Mouse (Mus musculus) midbrain, postnatal 0 days (tissue): ENCODE data around the gene Tsc22d3. TPM values are rescaled to one million over a fixed set of nuclear protein-coding genes. Genes with fewer than 3 reads are reported as not detected.

ENCODE experiments used
- ATAC-seq: fragments of 200-750 bp; cut with Nextera tagmentation; 2 replicates; pipeline ENCODE4 v1.8.0; 2017; ENCODE audit warnings: moderate number of reproducible peaks, mild to moderate bottlenecking, moderate TSS enrichment, moderate library complexity; ENCODE audit not compliant: low FRiP score
- DNase-seq: peaks from one replicate; pipeline ENCODE4 v3.0.0-alpha.2; 2015; ENCODE audit warnings: low spot score
- H3K27ac ChIP-seq: fragments of 300-500 bp; sonication (generic); 2 replicates; pipeline ENCODE4 v1.5.1; 2014; ENCODE audit warnings: low read depth, mild to moderate bottlenecking, low read length, mixed read lengths
- H3K27me3 ChIP-seq: fragments of 300-500 bp; sonication (generic); 2 replicates; pipeline ENCODE4 v1.6.1; 2014; ENCODE audit warnings: low read length, control low read depth, mixed read lengths; ENCODE audit not compliant: insufficient read depth
- H3K36me3 ChIP-seq: fragments of 300-500 bp; sonication (generic); 2 replicates; pipeline ENCODE4 v1.6.1; 2014; ENCODE audit warnings: low read length, control low read depth, mixed read lengths; ENCODE audit not compliant: insufficient read depth
- H3K4me1 ChIP-seq: fragments of 300-500 bp; sonication (generic); 2 replicates; pipeline ENCODE4 v1.6.1; 2014; ENCODE audit warnings: mild to moderate bottlenecking, control low read depth, antibody characterized with exemption, low read length, mixed read lengths; ENCODE audit not compliant: insufficient read depth
- H3K4me2 ChIP-seq: fragments of 300-500 bp; sonication (generic); 2 replicates; pipeline ENCODE4 v1.6.1; 2014; ENCODE audit warnings: low read depth, mild to moderate bottlenecking, low read length, mixed read lengths; ENCODE audit not compliant: poor library complexity, severe bottlenecking
- H3K4me3 ChIP-seq: fragments of 300-500 bp; sonication (generic); 2 replicates; pipeline ENCODE4 v1.5.1; 2014; ENCODE audit warnings: low read depth, mild to moderate bottlenecking, low read length, moderate library complexity
- H3K9ac ChIP-seq: fragments of 300-500 bp; sonication (generic); replicated peaks from 2 replicates; pipeline ENCODE4 v1.6.1; 2014; ENCODE audit warnings: mild to moderate bottlenecking, low read length, moderate library complexity, mixed read lengths; ENCODE audit not compliant: poor library complexity, severe bottlenecking
- H3K9me3 ChIP-seq: fragments of 300-500 bp; sonication (generic); 2 replicates; pipeline ENCODE4 v1.6.1; 2016; ENCODE audit warnings: low read length, control low read depth
- CTCF ChIP-seq: IDR thresholded peaks from 2 replicates; pipeline ENCODE4 v1.5.1; 2016; ENCODE audit warnings: antibody characterized with exemption, mild to moderate bottlenecking
- WGBS: fragments of 180-500 bp; shearing (Covaris S2); extraction: QIAGEN DNeasy Blood & Tissue Kit; methylation state at CpG from one replicate; pipeline ENCODE4 v1.1.7; 2014; 5-methylcytosine and 5-hydroxymethylcytosine counted together
- polyA plus RNA-seq: library from polyadenylated mRNA; unstranded; fragments of >200 nt; fragmentation: Nextera tagmentation; extraction: Ambion mirVana; gene quantifications from 2 replicates; pipeline ENCODE4 v1.2.1, GENCODE M21; 2015
- total RNA-seq: library from RNA; depleted of rRNA; stranded (reverse); fragments of >200 nt; gene quantifications from 2 replicates; pipeline ENCODE4 v1.2.3, GENCODE M21; 2014; rRNA removed

The Tsc22d3 gene
- total and polyA plus RNA-seq, 2 experiments from 2014 or later = 104 to 105 TPM

DNA sequence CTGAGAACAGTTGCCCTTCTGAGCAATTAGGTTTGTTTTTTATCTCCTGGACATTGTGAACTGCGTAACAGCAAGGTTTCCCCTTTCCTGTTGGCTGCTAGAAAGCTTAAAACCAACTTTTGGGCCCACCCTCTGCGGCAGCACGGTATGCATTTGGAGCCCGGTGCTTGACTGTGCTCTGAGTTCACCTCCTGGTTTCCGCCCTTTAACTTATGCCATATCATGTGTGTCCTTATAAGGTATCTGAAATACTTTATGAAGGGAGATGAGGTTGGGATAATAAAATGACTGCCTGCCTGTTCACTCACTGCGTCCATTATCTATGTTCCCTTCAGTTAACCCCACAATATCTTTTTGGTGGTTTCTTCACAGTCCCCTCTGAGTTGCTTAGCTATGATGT, 106.3 kb downstream of the Tsc22d3 start:
- no peaks in the 10 kb centered on the region for H3K4me1 ChIP-seq
- no peak overlapping the region for H3K4me3 ChIP-seq
- no peak overlapping the region for H3K4me2 ChIP-seq
- 89% methylated on average over 6 of the region's 6 CpGs for whole genome bisulfite sequencing
- ATAC-seq (no peak), DNase-seq (no peak)
- TF ChIP-seq CTCF = no peak
- H3K9ac ChIP-seq = no peak overlapping the region
- H3K27me3 ChIP-seq = peaks cover 12% of the 10 kb centered on the region; the same call in 1 of the 2 replicates
- no peak overlapping the region for H3K27ac ChIP-seq
- H3K36me3 ChIP-seq = no peaks in the 10 kb centered on the region
- no peaks in the 10 kb centered on the region for H3K9me3 ChIP-seq

DNA sequence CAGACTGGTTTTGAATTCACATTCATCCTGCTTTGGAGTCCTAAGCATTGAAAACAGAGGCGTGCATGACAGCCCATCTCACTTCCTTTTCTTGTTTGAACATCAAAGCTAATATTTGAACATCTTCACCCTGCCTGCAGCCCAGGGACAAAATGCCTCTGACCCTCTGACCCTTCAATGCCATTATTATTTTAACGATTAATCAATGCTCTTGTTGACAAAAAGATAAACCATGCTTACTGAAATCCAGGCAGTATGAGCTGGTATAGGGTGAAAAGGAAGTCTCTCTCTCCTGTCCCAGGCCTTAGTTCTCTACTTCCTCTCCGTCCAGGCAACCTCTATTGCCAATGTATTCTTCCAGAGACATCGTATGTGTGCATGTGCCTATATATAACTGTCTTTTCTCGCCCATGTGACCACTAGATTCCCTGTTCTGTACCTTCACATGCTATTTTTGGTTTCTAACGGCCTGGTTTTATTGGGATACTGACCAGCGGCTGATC, 106.9 kb downstream of the Tsc22d3 start:
- Histone ChIP-seq H3K36me3 (no peaks in the 10 kb centered on the region), H3K9ac (no peak overlapping the region), H3K27me3 (peaks cover 12% of the 10 kb centered on the region; the same call in 1 of the 2 replicates), H3K4me2 (no peak overlapping the region), H3K4me3 (no peak overlapping the region), H3K9me3 (no peaks in the 10 kb centered on the region), H3K4me1 (no peaks in the 10 kb centered on the region), H3K27ac (no peak overlapping the region)
- ATAC-seq (no peak), DNase-seq (no peak)
- WGBS = 69% methylated on average over 7 of the region's 7 CpGs
- no peak for TF ChIP-seq CTCF

GRCm38 (mm10) chrX:140491884-140492571, 108.4 kb downstream of the Tsc22d3 start:
- Histone ChIP-seq H3K27ac (no peak overlapping the region), H3K9ac (no peak overlapping the region), H3K4me3 (no peak overlapping the region), H3K4me2 (no peak overlapping the region), H3K36me3 (no peaks in the 10 kb centered on the region), H3K27me3 (peaks cover 12% of the 10 kb centered on the region; the same call in 1 of the 2 replicates), H3K4me1 (no peaks in the 10 kb centered on the region), H3K9me3 (no peaks in the 10 kb centered on the region)
- WGBS = 56% methylated on average over 10 of the region's 10 CpGs
- TF ChIP-seq CTCF = peak; percentile 83
- DNase-seq (peak; percentile 59), ATAC-seq (no peak)

- WGBS = 95% methylated on average over 3 of the region's 3 CpGs
- H3K4me2 ChIP-seq = no peak overlapping the region
- H3K27ac ChIP-seq = no peak overlapping the region
- no peaks in the 10 kb centered on the region for H3K9me3 ChIP-seq
- peaks cover 9% of the 10 kb centered on the region; the same call in 1 of the 2 replicates for H3K27me3 ChIP-seq
- H3K4me1 ChIP-seq = no peaks in the 10 kb centered on the region
- H3K36me3 ChIP-seq = no peaks in the 10 kb centered on the region
- no peak for DNase-seq
- no peak overlapping the region for H3K4me3 ChIP-seq
- no peak for TF ChIP-seq CTCF
- ATAC-seq = no peak
- H3K9ac ChIP-seq = no peak overlapping the region
Measured at GRCm38 (mm10) chrX:140490203-140490602, 110.3 kb downstream of the Tsc22d3 start.

Other genes with a start within 250 kb of the Tsc22d3 start
- gene Prps1, start 144.0 kb downstream of the Tsc22d3 start, total RNA-seq = 52.5 and 57.8 TPM in 2 replicates
- gene Prps1, start 144.0 kb downstream of the Tsc22d3 start, polyA plus RNA-seq = 91.3 and 94.8 TPM in 2 replicates
- 30.1 and 34.2 TPM in 2 replicates for gene Mid2, start 63.9 kb upstream of the Tsc22d3 start, total RNA-seq
- 5.0 and 5.5 TPM in 2 replicates for gene Mid2, start 63.9 kb upstream of the Tsc22d3 start, polyA plus RNA-seq
- gene Tex13b, start 212.8 kb upstream of the Tsc22d3 start, total RNA-seq = not detected in 2 replicates
- not detected in 2 replicates for gene Tex13b, start 212.8 kb upstream of the Tsc22d3 start, polyA plus RNA-seq